Mouse (Mus musculus): ENCODE results near the gene Hoxa2.

The Hoxa2 gene

GRCm38 (mm10) chr6:52137841-52138535 is 26.6 kb downstream of the Hoxa2 start:
- DNase-seq, result no peak

GRCm38 (mm10) chr6:52123673-52124072 is 41.0 kb downstream of the Hoxa2 start:
- no peak for DNase-seq

- no peak for DNase-seq
Observed at GRCm38 (mm10) chr6:52121173-52121572, 43.5 kb downstream of the Hoxa2 start.

- no peak for DNase-seq
Observed at GRCm38 (mm10) chr6:52118903-52119635, 45.6 kb downstream of the Hoxa2 start.

- DNase-seq, result peak; percentile 21 to 23
Observed at GRCm38 (mm10) chr6:52115899-52116298, 48.7 kb downstream of the Hoxa2 start.
